Mouse (Mus musculus): ENCODE results near the gene Syngr3.
"Not testable (repeated sequence)": the region's sequence is repeated elsewhere in the genome, so short reads cannot be mapped to it uniquely, and the experiment has no call there.

Gene Syngr3

GRCm38 (mm10) chr17:24676877-24677276, 12.9 kb downstream of the Syngr3 start:
- no peak for DNase-seq (ENCODE audit: low spot score in 2 of 2)

GRCm38 (mm10) chr17:24676187-24676586, 13.6 kb downstream of the Syngr3 start:
- DNase-seq (ENCODE audit: low spot score in 2 of 2): no peak

- DNase-seq (ENCODE audit: low spot score in 2 of 2): peak; percentile 48 to 67
These were observed 15.5 kb downstream of the Syngr3 start for GRCm38 (mm10) chr17:24674277-24674676.

GRCm38 (mm10) chr17:24672141-24672540, 17.6 kb downstream of the Syngr3 start:
- no peak for DNase-seq (ENCODE audit: low spot score in 2 of 2)

GRCm38 (mm10) chr17:24671346-24671745, 18.4 kb downstream of the Syngr3 start:
- no peak for DNase-seq (ENCODE audit: low spot score in 2 of 2)

GRCm38 (mm10) chr17:24670246-24670844, 19.4 kb downstream of the Syngr3 start:
- DNase-seq (ENCODE audit: low spot score in 2 of 2): no peak

GRCm38 (mm10) chr17:24669545-24670245, 20.1 kb downstream of the Syngr3 start, which contains the start of gene Zfp598:
Gene Zfp598 (plus strand): TSS chr17:24669687.
- DNase-seq (ENCODE audit: low spot score in 2 of 2): peak; percentile 90 to 93

GRCm38 (mm10) chr17:24669214-24669544, 20.6 kb downstream of the Syngr3 start:
- DNase-seq (ENCODE audit: low spot score in 2 of 2): not testable (repeated sequence)

GRCm38 (mm10) chr17:24667416-24667815, 22.3 kb downstream of the Syngr3 start:
- DNase-seq (ENCODE audit: low spot score in 2 of 2): no peak

- not testable (repeated sequence) for DNase-seq (ENCODE audit: low spot score in 2 of 2)
These were observed 22.7 kb downstream of the Syngr3 start for GRCm38 (mm10) chr17:24667011-24667410.

GRCm38 (mm10) chr17:24658017-24658758, 31.6 kb downstream of the Syngr3 start, which contains the start of gene Npw:
Gene Npw (minus strand): TSS chr17:24658457.
- DNase-seq (ENCODE audit: low spot score in 2 of 2): no peak

GRCm38 (mm10) chr17:24654969-24655368, 34.8 kb downstream of the Syngr3 start:
- no peak for DNase-seq (ENCODE audit: low spot score in 2 of 2)

- no peak for DNase-seq (ENCODE audit: low spot score in 2 of 2)
These were observed 35.6 kb downstream of the Syngr3 start for GRCm38 (mm10) chr17:24653967-24654710.

- no peak for DNase-seq (ENCODE audit: low spot score in 2 of 2)
These were observed 37.9 kb downstream of the Syngr3 start for GRCm38 (mm10) chr17:24651835-24652234.

GRCm38 (mm10) chr17:24650766-24651165, 39.0 kb downstream of the Syngr3 start:
- no peak for DNase-seq (ENCODE audit: low spot score in 2 of 2)

GRCm38 (mm10) chr17:24650070-24650616, 39.6 kb downstream of the Syngr3 start, which contains the start of gene Slc9a3r2:
Gene Slc9a3r2 (minus strand): TSS chr17:24650327.
- no peak for DNase-seq (ENCODE audit: low spot score in 2 of 2)

- no peak for DNase-seq (ENCODE audit: low spot score in 2 of 2)
These were observed 40.1 kb downstream of the Syngr3 start for GRCm38 (mm10) chr17:24649581-24650069.

GRCm38 (mm10) chr17:24648731-24649377, 40.9 kb downstream of the Syngr3 start:
- DNase-seq (ENCODE audit: low spot score in 2 of 2): no peak

GRCm38 (mm10) chr17:24647493-24647892, 42.3 kb downstream of the Syngr3 start:
- no peak for DNase-seq (ENCODE audit: low spot score in 2 of 2)

- DNase-seq (ENCODE audit: low spot score in 2 of 2): no peak
These were observed 43.4 kb downstream of the Syngr3 start for GRCm38 (mm10) chr17:24646381-24646780.

- DNase-seq (ENCODE audit: low spot score in 2 of 2): no peak
These were observed 43.8 kb downstream of the Syngr3 start for GRCm38 (mm10) chr17:24645916-24646315.
